Mouse (Mus musculus) heart, postnatal 0 days (tissue): ENCODE data around the gene Nucks1. TPM values are rescaled to one million over a fixed set of nuclear protein-coding genes. Genes with fewer than 3 reads are reported as not detected.

Source experiments
- ATAC-seq: fragments of 200-750 bp; cut with Nextera tagmentation; 2 replicates; pipeline ENCODE4 v1.8.0; 2017; ENCODE audit warnings: low read depth, moderate number of reproducible peaks, moderate library complexity; ENCODE audit not compliant: insufficient read depth
- DNase-seq: peaks from one replicate; pipeline ENCODE4 v3.0.0-alpha.2; 2016; ENCODE audit warnings: low spot score
- H3K27ac ChIP-seq: fragments of 300-500 bp; sonication (generic); 2 replicates; pipeline ENCODE4 v1.5.1; 2014; ENCODE audit warnings: low read depth, mild to moderate bottlenecking
- H3K27me3 ChIP-seq: fragments of 300-500 bp; sonication (generic); 2 replicates; pipeline ENCODE4 v1.6.1; 2014; ENCODE audit warnings: low read length, mixed read lengths; ENCODE audit not compliant: control insufficient read depth, insufficient read depth
- H3K36me3 ChIP-seq: fragments of 300-500 bp; sonication (generic); replicated peaks from 2 replicates; pipeline ENCODE4 v1.6.1; 2014; ENCODE audit warnings: low read length, mixed read lengths; ENCODE audit not compliant: control insufficient read depth, insufficient read depth
- H3K4me1 ChIP-seq: fragments of 300-500 bp; sonication (generic); 2 replicates; pipeline ENCODE4 v1.6.1; 2014; ENCODE audit warnings: antibody characterized with exemption; ENCODE audit not compliant: control insufficient read depth, insufficient read depth
- H3K4me2 ChIP-seq: fragments of 300-500 bp; sonication (generic); 2 replicates; pipeline ENCODE4 v1.6.1; 2014; ENCODE audit warnings: low read depth, mild to moderate bottlenecking, low read length, moderate library complexity
- H3K4me3 ChIP-seq: fragments of 300-500 bp; sonication (generic); 2 replicates; pipeline ENCODE4 v1.5.1; 2014; ENCODE audit warnings: low read depth, low read length
- H3K9ac ChIP-seq: fragments of 300-500 bp; sonication (generic); replicated peaks from 2 replicates; pipeline ENCODE4 v1.6.1; 2014; ENCODE audit warnings: low read depth, low read length, mixed read lengths
- H3K9me3 ChIP-seq: fragments of 300-500 bp; sonication (generic); replicated peaks from 2 replicates; pipeline ENCODE4 v1.6.1; 2016; ENCODE audit warnings: low read length; ENCODE audit not compliant: control insufficient read depth
- CTCF ChIP-seq: IDR thresholded peaks from 2 replicates; pipeline ENCODE4 v1.5.1; 2016; ENCODE audit warnings: antibody characterized with exemption, control low read depth, low read depth
- EP300 ChIP-seq: IDR thresholded peaks from 2 replicates; pipeline ENCODE4 v1.6.1; 2016; ENCODE audit warnings: antibody characterized with exemption, low read depth
- WGBS: fragments of 180-500 bp; shearing (Covaris S2); extraction: QIAGEN DNeasy Blood & Tissue Kit; methylation state at CpG from one replicate; pipeline ENCODE4 v1.1.7; 2014; 5-methylcytosine and 5-hydroxymethylcytosine counted together
- polyA plus RNA-seq: library from polyadenylated mRNA; unstranded; fragments of >200 nt; fragmentation: Nextera tagmentation; extraction: Ambion mirVana; gene quantifications from 2 replicates; pipeline ENCODE4 v1.2.1, GENCODE M21; 2015
- total RNA-seq: library from RNA; depleted of rRNA; stranded (reverse); fragments of >200 nt; gene quantifications from 2 replicates; pipeline ENCODE4 v1.2.3, GENCODE M21; 2014; ENCODE audit warnings: low replicate concordance

The Nucks1 gene
- total and polyA plus RNA-seq, 2 experiments from 2014 or later, result 27.0 to 58.2 TPM

DNA sequence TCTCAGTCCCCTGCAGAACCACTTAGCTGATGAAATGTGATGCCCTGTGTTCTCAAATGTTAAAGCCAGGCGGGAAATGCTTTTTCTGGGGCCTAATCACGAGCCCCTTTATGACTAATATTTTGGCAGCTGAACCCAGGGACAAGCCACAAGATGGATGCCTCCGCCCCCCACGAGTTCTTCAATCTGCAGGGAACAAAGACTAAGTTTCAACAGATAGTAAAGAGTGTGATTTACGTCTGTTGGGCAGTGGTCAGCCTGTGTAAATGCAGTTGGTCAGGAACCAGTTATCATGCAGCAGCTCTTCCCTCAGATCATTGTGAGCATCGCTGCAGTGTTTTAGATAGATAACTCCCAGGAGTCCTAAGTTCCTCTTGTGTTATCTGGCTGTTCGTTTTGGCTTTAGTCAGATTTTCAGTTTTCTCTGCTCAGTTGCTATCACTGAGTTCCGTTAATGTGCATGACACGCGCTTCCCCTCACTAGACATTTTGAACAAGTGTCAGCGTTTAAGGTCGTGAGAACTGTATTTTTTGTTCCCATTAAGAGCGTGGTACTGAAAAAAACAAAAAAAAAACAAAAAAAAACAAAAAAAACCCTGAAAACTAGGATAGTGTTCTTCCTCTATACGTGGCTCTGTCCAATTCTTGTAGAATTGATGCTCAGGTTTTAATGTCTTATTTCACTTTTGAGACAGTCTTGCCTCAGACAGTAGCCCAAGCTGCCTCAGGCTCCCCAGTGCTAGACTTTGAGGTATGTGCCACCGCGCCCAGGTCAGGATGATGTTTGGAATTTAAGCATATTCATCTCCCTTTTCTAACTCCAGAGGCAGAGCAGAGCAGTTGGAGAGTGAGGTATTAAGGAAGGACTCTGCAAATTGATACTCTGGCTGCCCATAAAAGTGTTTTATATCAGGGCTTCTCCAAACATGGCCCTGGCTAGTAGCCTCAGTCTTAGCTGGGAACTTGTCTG is 32.6 kb downstream of the Nucks1 start:
- Histone ChIP-seq H3K27ac (peak overlapping the region; percentile 34; the same call in 1 of the 2 replicates), H3K9ac (no peak overlapping the region), H3K9me3 (no peaks in the 10 kb centered on the region), H3K27me3 (no peaks in the 10 kb centered on the region), H3K4me3 (no peak overlapping the region), H3K36me3 (no peaks in the 10 kb centered on the region), H3K4me1 (0 out of 2 replicates have a peak, but pooled peaks cover 7% of the 10 kb centered on the region), H3K4me2 (no peak overlapping the region)
- 48% methylated on average over 16 of the region's 16 CpGs for WGBS
- no peak for TF ChIP-seq CTCF
- no peak for TF ChIP-seq EP300
- ATAC-seq (no peak), DNase-seq (no peak)

DNA sequence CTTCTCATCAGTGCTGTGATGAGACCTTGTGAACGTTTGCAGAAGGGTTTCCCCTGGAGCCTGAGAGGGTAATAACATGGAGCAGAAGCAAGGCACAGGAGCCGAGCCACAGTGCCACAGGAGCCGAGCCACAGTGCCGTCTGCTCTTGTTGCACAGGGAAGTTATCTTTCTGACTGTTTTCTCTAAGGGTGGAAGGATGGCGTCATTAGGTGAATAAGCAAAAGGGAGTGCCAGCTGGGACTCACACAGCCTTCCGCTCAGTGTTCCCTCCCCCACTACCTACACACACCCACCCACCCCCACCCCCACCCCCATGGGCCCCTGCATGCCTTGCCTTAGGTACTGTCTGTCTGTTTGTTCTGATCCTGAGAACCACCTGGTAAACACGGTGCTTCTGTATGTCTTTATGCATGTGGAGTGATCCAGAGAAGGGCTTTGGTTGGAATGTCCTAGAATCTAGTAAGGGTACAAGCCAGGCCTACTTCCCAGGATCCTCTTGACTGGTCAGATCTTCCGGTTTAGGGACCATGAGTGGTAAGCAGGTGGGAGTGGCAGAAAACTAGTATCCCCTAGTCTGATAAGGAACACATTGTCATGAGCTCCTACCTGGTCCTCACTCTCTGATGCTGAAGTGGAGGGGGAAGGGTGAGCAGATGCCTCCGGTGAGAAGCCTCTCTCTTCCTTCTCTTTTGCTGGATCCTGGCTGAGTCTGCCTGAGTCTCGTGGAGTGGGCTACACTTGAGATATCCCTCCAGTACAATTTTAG is 35.5 kb downstream of the Nucks1 start:
- H3K27me3 ChIP-seq, result no peaks in the 10 kb centered on the region
- H3K4me2 ChIP-seq, result no peak overlapping the region
- no peak overlapping the region for H3K9ac ChIP-seq
- H3K9me3 ChIP-seq, result no peaks in the 10 kb centered on the region
- WGBS, result 58% methylated on average over 10 of the region's 10 CpGs
- TF ChIP-seq EP300 (no peak), CTCF (no peak)
- DNase-seq (peak; percentile 30), ATAC-seq (no peak)
- no peak overlapping the region for H3K27ac ChIP-seq
- no peak overlapping the region for H3K4me3 ChIP-seq
- no peaks in the 10 kb centered on the region for H3K4me1 ChIP-seq
- H3K36me3 ChIP-seq, result no peaks in the 10 kb centered on the region

GRCm38 (mm10) chr1:131946462-131947215 is 36.3 kb downstream of the Nucks1 start:
- DNase-seq (no peak), ATAC-seq (no peak)
- Histone ChIP-seq H3K9ac (no peak overlapping the region), H3K36me3 (no peaks in the 10 kb centered on the region), H3K4me3 (no peak overlapping the region), H3K27me3 (no peaks in the 10 kb centered on the region), H3K4me1 (no peaks in the 10 kb centered on the region), H3K27ac (no peak overlapping the region), H3K9me3 (no peaks in the 10 kb centered on the region), H3K4me2 (no peak overlapping the region)
- 77% methylated on average over 11 of the region's 11 CpGs for WGBS
- no peak for TF ChIP-seq EP300
- no peak for TF ChIP-seq CTCF

DNA sequence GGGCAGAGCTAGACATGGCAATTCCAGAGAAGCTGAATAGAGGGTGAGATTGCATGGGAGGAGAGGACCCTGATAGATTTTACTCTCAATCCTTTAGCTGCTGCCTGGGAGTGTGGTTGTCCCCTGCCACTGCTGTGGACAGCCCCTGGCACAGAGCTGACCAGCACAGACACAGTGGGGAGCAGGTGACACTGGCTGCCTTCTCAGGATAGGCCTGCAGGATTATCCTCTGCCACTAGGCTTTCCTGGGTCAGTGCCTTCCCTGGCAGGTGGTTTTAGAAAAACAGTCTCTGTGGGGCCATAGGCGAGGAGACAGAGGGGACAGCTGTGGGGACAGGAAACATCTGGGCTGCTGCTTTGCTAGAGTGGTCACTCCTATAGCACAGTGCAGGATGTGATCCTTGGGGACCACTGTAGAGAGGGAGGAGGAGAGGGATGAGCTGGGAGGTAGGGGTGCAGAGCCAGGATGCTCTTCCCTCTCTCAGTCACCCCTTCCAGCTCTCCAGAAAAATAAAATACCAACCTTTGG is 37.7 kb downstream of the Nucks1 start:
- Histone ChIP-seq H3K4me2 (no peak overlapping the region), H3K27ac (no peak overlapping the region), H3K4me3 (no peak overlapping the region), H3K9ac (no peak overlapping the region), H3K27me3 (no peaks in the 10 kb centered on the region), H3K4me1 (no peaks in the 10 kb centered on the region), H3K9me3 (no peaks in the 10 kb centered on the region), H3K36me3 (no peaks in the 10 kb centered on the region)
- TF ChIP-seq CTCF (no peak), EP300 (no peak)
- 29% methylated on average over 1 of the region's 1 CpGs for WGBS
- no peak for DNase-seq
- ATAC-seq, result peak; percentile 47
